Mouse (Mus musculus) cerebellum, adult 2 months (tissue): ENCODE results near the gene Bag2.

Source experiments
- CTCF ChIP-seq: fragments of 200-500 bp; IDR thresholded peaks from 2 replicates; pipeline ENCODE4 v1.5.1; 2011; ENCODE audit warnings: low read depth, mild to moderate bottlenecking, control low read depth, low read length, moderate library complexity, borderline replicate concordance; ENCODE audit not compliant: insufficient read depth
- POLR2A ChIP-seq: fragments of 200-500 bp; IDR thresholded peaks from 2 replicates; pipeline ENCODE4 v1.6.1; 2011; ENCODE audit warnings: low read length, control low read depth, borderline replicate concordance; ENCODE audit not compliant: insufficient read depth

DNA sequence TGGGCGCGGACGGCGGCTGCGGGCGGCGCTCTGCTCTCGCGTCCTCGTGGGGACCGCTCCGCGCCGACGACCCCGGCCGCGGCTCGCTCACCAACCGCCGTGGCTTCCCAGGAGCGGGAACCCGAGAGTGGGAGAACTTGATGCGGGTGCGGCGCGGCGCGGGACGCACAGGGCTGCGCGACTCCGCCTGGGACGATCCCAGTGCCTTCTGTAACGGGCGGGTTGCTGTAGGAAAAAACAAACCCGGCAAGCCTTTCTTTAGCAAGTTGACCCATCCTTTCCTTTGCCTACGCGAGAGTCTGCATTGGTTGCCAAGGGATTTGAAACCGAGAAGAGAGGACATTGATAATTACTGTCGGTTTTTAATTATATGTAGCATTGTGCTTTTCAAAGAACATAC lies 37.4 kb downstream of the Bag2 start:
- TF ChIP-seq POLR2A, result no peak
- no peak for TF ChIP-seq CTCF
